Mouse (Mus musculus) T-cell, adult 2 months (primary cell): ENCODE results near the gene Zfp329.
"Not testable (repeated sequence)": the region's sequence is repeated elsewhere in the genome, so short reads cannot be mapped to it uniquely, and the experiment has no call there.

Source experiments
- DNase-seq: peaks from one replicate; pipeline ENCODE4 v3.0.0; 2022; ENCODE audit warnings: low spot score

The Zfp329 gene

DNA sequence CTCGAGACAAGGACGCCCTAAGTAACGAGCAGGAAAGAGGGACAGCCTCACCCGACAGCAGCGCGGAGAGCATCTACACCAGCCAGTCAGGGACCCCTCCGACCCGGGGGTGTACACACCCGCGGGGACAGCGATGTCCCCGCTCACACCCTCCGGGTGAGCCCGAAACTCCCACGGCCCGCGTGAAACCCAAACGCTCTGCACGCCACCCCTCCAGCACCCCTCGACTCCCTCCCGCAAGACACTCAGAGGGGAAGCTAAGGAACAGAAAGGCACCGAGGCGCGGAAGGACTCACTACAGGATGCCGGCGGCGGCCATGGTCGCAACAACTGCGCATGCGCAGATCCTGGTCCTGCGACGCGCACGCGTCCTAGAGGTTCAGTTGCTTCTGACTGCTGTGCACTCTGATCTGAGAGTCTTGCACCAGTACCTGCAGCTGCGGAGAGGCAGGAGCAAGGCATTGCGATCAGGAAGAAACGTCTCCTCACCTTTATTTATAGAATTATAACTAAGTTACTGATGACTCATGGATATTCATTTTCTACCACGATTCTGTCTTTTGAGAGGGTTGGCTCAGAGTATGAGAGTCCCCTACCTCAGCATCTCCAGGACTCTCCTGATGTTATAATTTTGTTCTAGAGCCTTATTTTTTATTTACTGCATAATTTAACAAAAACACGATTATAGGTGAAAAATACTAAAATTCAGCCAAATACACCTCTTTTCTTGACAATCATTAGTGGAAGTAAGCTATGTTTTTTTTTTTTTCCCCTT is at the start of gene Zfp329:
Gene Zfp329, minus strand, starts transcription at position 338 of the 775 bp plus-strand sequence.
- peak; percentile 93 for DNase-seq

DNA sequence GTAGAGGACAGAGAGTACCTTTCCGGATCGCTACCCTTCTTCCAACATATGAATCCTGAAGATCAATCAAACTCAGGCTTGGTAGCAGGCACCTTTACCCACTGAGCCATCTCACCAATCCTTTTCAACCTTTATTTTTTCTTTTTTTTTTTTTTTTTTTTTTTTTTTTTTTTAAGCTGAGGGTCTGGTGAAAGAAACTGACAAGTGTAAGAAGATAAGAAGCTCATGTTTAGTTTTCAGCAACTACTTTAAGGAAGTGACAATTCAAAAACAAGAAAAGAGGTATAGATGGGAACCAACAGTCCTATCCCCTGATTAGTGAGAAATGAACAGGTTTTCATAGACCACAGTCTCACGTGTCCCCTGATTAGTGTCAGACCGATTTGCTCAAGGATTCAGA is 17.1 kb upstream of the Zfp329 start:
- no peak for DNase-seq

DNA sequence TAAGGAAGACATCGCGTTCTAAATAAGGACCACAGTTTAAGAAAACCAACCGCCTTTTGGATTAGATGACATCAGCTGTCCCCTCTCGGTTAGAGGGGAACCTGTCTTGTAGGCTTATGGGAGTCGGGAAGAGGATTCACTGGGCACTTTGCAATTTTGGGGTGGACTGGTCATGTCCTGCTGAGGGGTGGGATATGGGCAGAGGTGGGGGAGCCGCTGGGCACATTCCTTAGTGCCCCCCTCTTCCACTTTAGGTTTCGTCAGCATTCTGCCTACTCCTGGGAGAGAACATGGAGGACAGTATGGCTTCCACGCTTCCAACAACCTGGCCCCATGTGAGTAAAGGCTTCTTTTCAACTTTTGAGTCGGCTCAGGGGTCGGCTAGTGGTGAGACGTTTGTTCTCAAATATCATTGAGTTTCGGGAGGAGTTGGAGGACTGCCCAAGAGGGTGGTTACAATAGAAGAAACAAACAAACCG is 16.6 kb upstream of the Zfp329 start:
- peak; percentile 15 for DNase-seq

DNA sequence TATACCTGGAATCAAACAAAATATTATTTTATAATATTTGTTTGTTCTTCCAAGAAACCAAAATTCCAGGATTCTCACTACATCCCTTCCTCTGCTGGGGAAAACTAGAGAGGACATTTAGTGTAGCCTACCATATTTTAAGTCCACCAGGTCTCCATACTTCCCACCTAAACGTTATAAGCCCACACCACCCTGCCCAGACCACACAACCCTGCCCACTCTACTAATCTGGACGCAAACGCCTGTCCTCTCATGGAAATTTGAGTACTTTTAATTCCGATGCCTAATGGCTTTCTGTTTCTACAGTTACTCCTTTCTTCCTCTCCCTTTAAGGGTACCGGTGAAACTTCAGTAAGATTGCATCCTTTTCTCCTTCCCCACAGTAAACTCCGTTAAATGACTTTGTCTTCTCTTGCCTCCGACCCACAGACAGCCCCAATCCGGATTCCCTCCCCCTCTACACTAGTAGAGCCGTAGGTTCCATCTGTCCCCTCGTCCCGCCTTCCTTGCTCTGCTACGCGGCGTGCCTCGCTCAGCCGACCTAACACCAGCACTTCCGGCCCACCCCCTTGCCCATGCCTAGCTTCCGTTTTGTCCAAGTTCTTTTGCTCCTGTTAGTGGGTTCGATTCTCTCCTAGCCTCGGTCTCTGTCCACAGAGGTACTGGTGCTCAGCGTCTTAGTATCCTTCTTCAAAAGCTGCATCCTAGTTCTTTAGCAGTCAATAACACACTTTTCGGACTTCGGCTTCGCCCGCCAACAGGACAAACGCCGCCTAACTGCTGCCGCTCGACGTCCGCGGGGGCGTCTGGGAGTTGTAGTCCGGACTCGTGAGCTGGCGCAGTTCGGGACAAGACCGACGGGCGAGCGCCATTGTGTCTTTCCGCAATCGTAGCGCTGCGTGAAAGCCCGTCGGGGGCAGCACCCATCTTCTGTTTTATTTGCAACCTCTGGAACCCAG is 15.8 kb upstream of the Zfp329 start, which contains the start of gene Zfp110:
Gene Zfp110, plus strand, starts transcription at position 600 of the 959 bp plus-strand sequence.
- peak; percentile 90 for DNase-seq

DNA sequence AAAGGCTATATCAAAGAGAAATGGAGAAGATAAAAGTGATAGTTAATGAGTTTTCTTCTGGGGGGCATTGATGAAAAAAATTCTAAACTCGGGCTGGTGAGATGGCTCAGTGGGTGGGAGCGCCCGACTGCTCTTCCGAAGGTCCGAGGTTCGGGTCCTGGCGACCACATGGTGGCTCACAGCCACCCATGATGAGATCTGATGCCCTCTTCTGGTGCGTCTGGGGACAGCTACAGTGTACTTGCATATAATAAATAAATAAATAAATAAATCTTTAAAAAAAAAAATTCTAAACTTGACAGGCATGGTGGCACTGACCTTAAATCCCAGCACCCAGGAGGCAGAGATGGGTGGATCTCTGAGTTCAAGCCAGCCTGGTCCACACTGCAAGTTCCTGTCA is 3.1 kb downstream of the Zfp329 start:
- DNase-seq = no peak

DNA sequence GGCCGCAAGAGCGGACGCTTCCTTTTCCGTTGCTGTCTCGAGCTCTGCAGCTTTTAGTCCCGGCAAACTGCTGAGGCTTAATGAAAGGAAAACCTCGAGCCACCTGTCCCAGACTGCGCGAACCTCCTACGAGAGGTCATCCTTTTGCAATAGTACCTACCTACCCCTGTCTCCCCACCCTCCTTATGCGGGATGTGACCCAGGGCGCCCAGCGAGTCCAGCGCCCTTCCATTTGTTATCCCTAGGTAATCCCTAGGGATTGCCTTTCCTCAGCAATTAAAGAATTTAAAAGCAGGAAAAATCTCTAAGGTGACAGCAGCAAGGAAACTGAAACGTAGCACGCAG is 15.0 kb downstream of the Zfp329 start:
- no peak for DNase-seq

DNA sequence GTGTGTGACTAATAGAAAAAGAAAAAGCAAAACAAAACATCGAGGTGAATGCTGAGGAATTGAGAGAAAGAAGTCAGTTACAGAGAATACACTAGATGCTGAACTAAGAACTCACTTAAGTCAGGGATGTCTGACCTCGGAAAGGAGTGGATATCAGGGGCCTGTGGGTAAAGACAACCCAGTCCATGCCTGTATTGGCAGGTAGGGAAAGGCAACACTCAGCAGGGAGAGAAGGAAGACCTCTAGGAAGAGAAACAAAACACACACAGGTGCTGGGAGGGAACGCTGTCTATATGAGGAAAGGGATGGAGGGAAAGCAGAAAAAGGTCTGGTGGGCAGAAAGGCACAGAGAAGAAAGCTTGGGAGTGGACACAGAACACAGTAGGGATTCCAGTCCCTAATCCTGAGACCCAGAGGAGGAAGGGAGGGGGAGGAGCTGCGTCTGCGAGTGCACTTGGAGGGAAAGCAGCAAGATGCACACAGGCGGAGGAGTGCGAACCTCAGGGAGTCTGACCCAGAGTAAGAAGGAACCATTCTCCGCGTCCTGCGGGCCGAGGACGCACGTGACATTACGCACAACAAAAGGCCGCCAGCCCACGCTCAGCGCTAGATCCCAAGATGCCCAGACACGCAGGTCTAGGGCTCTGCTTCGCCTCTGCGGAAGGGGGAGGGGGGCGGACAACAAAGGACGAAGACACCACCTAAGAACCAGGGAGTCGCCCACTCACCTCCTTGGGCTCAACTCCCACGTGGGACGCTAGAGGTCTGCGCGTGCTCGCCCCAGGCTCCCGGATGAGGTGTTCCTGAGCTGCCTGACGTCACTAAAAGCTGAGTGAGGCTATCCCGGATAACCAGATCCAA is 15.6 kb downstream of the Zfp329 start, which contains the start of gene Zscan18:
Gene Zscan18, minus strand, starts transcription at position 770 of the 861 bp plus-strand sequence.
- DNase-seq = peak; percentile 65

DNA sequence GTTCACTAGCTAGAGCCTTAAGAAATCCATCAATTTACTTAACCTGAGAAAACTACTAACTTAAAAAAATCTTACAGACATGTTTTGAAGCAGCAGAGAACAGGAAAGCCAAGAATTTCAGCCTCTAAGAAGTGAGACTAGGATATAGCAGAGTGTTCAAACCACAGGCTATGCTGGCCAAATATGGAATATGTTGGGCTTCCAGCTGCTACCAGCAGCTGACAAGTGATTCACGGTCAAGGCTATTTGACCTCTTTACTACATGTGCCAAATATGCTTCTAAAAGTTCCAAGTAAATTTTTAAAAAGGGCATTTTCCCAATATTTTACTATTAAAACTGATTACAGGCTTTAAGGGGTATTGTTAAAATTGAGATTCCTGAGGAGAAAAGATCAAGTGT is 19.1 kb downstream of the Zfp329 start:
- DNase-seq = no peak

DNA sequence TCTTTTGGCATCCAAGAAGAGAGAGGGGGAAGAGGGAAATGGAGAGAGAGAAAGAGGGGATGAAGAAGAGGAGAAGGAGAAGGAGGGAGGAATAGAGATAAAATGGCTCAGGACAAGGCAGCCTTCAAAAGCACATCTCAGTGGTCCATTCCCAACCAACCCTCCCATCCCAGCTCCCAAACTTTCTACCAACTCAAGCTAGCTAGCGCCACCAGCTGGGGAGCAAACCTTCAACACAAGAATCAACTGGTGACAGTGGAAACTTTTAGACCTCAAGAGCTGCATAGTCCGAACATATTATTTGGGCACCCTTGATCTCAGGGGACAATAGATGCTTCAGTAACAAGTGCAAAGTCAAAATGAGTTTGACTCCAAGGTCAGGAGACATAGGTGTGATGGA is 20.7 kb downstream of the Zfp329 start:
- no peak for DNase-seq

DNA sequence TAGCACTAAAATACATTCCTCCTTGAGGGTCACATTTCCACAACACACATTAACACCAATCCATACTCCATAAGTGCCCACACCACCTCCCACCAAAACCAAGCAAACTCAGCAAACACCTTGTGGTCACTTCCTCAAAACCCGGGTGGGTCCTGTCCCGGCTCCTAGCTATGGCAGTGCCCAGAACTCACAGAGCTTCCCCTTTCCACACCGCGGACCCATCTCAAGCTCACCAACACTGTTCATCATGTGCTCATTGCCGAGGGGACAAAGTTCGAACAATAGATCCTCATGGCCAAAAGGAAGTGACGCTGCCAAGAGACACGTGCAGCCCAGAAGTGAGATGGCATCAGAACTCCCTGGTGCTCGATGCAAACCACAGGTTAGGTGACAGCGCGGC is 26.0 kb downstream of the Zfp329 start:
- DNase-seq = not testable (repeated sequence)

DNA sequence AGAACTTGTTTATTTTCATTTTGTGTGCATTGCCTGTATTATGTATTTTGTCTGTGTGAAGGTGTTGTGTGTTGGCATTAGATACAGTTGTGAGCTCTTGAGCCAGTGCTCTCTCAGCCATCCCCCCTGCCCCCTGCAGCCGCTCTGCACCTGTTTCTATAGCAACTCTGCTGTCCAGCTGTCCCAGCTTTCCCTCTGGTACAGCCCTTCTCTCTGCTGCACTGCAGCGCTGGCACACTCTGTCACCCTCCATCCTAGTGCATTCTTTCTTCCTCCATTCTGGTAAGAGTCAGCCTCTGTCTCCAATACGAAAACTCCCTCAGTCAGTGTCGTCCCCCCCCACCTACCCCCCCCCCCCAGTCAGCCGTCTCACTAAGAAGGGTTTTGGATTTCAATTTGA is 30.6 kb downstream of the Zfp329 start:
- DNase-seq = no peak

DNA sequence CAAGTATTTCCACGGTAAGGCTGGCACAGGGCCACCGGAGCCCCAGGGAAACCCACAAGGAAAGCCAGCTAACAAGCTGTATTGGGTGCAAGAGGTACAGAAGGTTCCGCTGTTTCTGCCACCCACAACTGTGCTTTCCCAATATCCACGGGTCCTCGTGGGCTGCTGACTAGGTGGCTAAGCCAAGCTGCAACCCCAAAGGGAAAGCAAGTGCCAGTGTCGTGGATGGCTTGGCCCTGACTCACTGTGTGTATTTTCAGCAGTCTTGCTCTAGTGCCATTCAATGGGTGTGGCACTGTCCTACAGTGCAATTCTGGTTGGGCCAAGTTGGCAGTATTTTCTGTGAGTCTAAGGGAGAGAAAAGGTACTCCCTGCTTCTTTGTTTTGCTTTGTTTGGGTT is 31.3 kb downstream of the Zfp329 start:
- DNase-seq = no peak

DNA sequence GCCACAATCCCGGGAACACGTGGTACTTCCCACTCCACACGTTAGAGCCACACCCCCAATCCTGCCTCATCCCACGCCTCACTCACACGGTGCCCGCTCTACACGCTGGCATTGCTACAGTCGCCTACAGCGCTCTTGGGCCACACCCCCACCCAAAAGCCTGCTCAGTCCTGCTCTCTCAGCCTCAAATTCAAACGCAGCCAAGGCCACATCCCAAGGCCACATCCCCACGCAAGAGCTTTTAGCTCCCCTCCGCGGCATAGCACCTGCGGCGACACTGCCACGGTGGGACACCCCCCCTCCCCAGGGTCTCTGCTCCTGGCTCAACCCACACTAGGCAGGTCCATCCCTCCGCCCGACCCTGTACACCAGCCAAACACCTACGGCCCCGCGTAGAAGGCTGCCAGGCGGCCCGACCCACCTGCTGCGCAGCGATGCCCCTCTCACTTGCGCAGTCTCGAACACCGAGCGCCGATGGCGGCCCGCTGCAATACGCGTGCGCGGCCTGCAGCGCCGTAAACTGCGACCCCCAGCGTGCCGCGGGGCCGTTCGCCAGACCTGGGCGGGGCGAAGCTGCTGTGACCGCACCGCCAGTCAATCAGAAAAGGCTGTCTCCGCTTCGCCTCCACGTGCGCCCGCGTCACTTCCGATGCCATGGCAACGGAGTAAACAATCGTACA is 38.4 kb downstream of the Zfp329 start:
- DNase-seq = peak; percentile 83

DNA sequence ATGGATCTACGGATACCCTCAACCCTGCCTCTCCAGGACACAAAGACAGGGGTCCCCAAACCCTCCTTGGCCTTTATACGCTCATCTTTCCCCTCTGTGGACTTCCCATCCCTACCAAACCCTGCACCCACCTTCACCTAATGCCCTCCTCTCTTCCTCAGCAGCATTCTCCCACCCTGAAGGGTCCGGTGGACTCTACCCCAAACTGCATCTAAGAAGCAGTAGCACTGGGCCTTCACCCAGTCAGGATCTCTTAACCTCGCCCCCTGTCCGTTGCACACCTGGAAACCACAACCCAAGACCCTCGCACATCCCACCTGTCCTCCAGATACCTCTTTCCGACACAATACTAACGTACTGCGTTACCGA is 38.9 kb downstream of the Zfp329 start:
- DNase-seq = no peak

DNA sequence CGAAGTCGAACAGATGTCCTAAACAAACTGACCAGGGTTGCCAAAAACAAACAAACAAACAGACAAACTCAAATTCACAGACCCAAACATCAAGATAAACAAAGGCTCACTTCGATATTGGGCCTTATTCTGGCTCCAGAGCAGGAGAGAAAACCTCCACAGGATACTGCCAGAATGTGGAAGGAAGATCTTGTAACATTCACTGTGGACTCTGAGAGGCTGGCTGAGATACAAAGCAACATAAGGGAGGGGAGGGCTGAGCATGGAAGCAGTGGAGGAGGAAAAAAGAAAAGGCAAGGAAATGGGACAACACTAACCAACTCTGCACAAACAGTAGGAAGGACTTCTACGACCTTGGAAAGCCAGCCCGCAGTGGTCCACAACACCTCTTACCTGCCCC is 39.5 kb downstream of the Zfp329 start:
- no peak for DNase-seq

DNA sequence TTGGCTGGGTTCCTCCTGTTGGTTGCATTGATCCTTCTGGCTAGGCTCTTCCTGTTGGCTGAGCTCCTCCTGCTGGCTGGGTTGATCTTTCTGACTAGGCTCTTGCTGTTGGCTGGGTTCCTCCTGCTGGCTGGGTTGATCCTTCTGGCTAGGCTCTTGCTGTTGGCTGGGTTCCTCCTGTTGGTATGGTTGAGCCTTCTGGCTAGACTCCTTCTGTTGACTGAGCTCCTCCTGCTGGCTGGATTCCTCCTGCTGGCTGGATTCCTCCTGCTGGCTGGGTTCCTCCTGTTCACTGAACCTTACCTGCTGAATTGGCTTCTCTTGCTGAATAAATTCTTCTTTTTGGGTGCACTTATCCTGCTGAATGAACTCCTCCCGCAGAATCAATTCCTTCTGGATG is 44.1 kb downstream of the Zfp329 start:
- no peak for DNase-seq

DNA sequence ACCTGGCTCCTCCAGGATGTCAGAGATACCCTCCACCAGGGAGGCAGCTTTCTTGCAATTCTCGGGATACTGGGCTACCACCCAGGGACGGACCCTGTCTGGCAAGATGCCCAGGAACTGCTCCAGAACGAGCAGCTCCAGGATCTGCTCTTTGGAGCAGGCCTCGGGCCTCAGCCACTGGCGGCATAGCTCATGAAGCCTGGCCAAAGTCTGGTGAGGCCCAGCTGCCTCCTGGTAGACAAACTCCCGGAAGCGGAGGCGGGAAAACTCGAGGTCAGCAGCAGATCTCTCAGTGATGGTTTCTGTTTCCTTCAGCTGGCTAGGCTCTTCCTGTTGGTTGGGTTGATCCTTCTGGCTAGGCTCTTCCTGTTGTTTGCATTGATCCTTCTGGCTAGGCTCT is 44.5 kb downstream of the Zfp329 start:
- no peak for DNase-seq
